Comparison of ENCODE assay signal across 16 mouse cellular contexts in genomic region chr16:97285886-97286447, GRCm38 (mm10).
A peak's percentile ranks its signal among the peaks of the same experiment; 100 is the strongest.
DNase-seq lines count a peak whose midpoint lies in the region; TF ChIP-seq lines count a peak whose summit lies in the region.
"Had no signal": no experiment of that assay in that cellular context is flagged by ENCODE, and none has a peak within 500 bp of the region (broad histone marks: within the 10 kb centered on the region; RNA-seq: fewer than 3 reads in every experiment).

No protein-coding gene starts in this region.

- H3K4me3 ChIP-seq in cerebellum, adult 2 months (replicated peaks; ENCODE audit: insufficient read depth, low read depth, low read length), result no peak overlapping the region
- H3K4me3 ChIP-seq: embryonic facial prominence, embryonic 10.5 days; intestine, embryonic 15.5 days; kidney, embryonic 15.5 days; limb, embryonic 15.5 days; megakaryocyte, embryonic 14.5 days; midbrain, embryonic 15.5 days had no signal

- peak; percentile 50 to 58 for DNase-seq in layer of hippocampus, adult 18-20 months (ENCODE audit: low spot score in 2 of 2)
- DNase-seq in layer of hippocampus, adult 9-10 months (ENCODE audit: low spot score), result no peak
- peak; percentile 42 for DNase-seq in right cerebral cortex, postnatal 25 days
- no peak for DNase-seq in right cerebral cortex, postnatal 14 days
- DNase-seq in left cerebral cortex, postnatal 25 days (ENCODE audit: low spot score in 2 of 2), result peak; percentile 20 to 83
- DNase-seq in kidney, adult 9 months, result no peak
- DNase-seq in cerebellum, adult 2 months, result no peak
- DNase-seq: adrenal gland, adult 8-10 months; cerebellum, adult 11-12 months; cerebellum, postnatal 36 days had no signal

- H3K27ac ChIP-seq in cerebellum, adult 2 months (ENCODE audit: insufficient read depth, low read length), result no peak overlapping the region
- H3K27ac ChIP-seq: embryonic facial prominence, embryonic 10.5 days; intestine, embryonic 15.5 days; kidney, embryonic 15.5 days; limb, embryonic 15.5 days; midbrain, embryonic 15.5 days had no signal

- no peaks in the 10 kb centered on the region for H3K27me3 ChIP-seq in cerebellum, adult 2 months (ENCODE audit: control insufficient read depth, insufficient read depth, low read length)
- H3K27me3 ChIP-seq: intestine, embryonic 15.5 days; kidney, embryonic 15.5 days; limb, embryonic 15.5 days; megakaryocyte, embryonic 14.5 days; midbrain, embryonic 15.5 days had no signal

- no peak for TF ChIP-seq CTCF in cerebellum, adult 2 months (IDR thresholded peaks at IDR 0.05; ENCODE audit: borderline replicate concordance, insufficient read depth, low read depth, low read length)

- intact Hi-C loops in left cerebral cortex, postnatal 25 days (cut with DNase I), result loop anchor here (5.0 kb wide), 1 partner anchor 284 kb away; no protein-coding TSS in a partner anchor

- H3K4me1 ChIP-seq in cerebellum, adult 2 months (ENCODE audit: control insufficient read depth, insufficient read depth, low read length), result no peaks in the 10 kb centered on the region
- H3K4me1 ChIP-seq: intestine, embryonic 15.5 days; kidney, embryonic 15.5 days had no signal

- TF ChIP-seq POLR2A in cerebellum, adult 2 months (IDR thresholded peaks at IDR 0.05; ENCODE audit: borderline replicate concordance, insufficient read depth, low read length), result no peak

- WGBS in cerebellum, adult 2 months, result 84% methylated on average over 8 of the region's 8 CpGs

Comparison
In these comparisons a context has a peak if more than half of its experiments do, and no peak if none do; other contexts are left out.
1. DNase-seq: peak in layer of hippocampus, adult 18-20 months (2 of 2), right cerebral cortex, postnatal 25 days (single experiment) and left cerebral cortex, postnatal 25 days (2 of 2); none in layer of hippocampus, adult 9-10 months (single experiment), right cerebral cortex, postnatal 14 days (single experiment), kidney, adult 9 months (single experiment) and cerebellum, adult 2 months (0 of 2).